Mouse (Mus musculus) midbrain, embryonic 14.5 days (tissue): ENCODE results near the gene Cdx2. TPM values are rescaled to one million over a fixed set of nuclear protein-coding genes. Genes with fewer than 3 reads are reported as not detected.
A peak's percentile ranks its signal among the peaks of the same experiment; 100 is the strongest.

Experiments used
- ATAC-seq: fragments of 200-750 bp; cut with Nextera tagmentation; 2 replicates; pipeline ENCODE4 v1.8.0; 2017; ENCODE audit warnings: moderate number of reproducible peaks, moderate library complexity; ENCODE audit not compliant: low FRiP score, low TSS enrichment
- DNase-seq: peaks from one replicate; pipeline ENCODE4 v3.0.0-alpha.2; 2015
- H3K27ac ChIP-seq: fragments of 300-500 bp; sonication (generic); replicated peaks from 2 replicates; pipeline ENCODE4 v1.5.1; 2014; ENCODE audit warnings: mild to moderate bottlenecking, low read depth, low read length, moderate library complexity
- H3K27me3 ChIP-seq: fragments of 300-500 bp; sonication (generic); 2 replicates; pipeline ENCODE4 v1.6.1; 2014; ENCODE audit warnings: low read length, control low read depth, mixed read lengths; ENCODE audit not compliant: control insufficient read depth, insufficient read depth
- H3K36me3 ChIP-seq: fragments of 300-500 bp; sonication (generic); 2 replicates; pipeline ENCODE4 v1.6.1; 2014; ENCODE audit warnings: low read length, control low read depth; ENCODE audit not compliant: control insufficient read depth, insufficient read depth
- H3K4me1 ChIP-seq: fragments of 300-500 bp; sonication (generic); 2 replicates; pipeline ENCODE4 v1.6.1; 2014; ENCODE audit warnings: mild to moderate bottlenecking, antibody characterized with exemption, low read length, control low read depth; ENCODE audit not compliant: control insufficient read depth, insufficient read depth
- H3K4me2 ChIP-seq: fragments of 300-500 bp; sonication (generic); 2 replicates; pipeline ENCODE4 v1.6.1; 2014; ENCODE audit warnings: mild to moderate bottlenecking, low read length, moderate library complexity
- H3K4me3 ChIP-seq: fragments of 300-500 bp; sonication (generic); replicated peaks from 2 replicates; pipeline ENCODE4 v1.5.1; 2014; ENCODE audit warnings: low read depth, low read length
- H3K9ac ChIP-seq: fragments of 300-500 bp; sonication (generic); replicated peaks from 2 replicates; pipeline ENCODE4 v1.6.1; 2014; ENCODE audit warnings: mild to moderate bottlenecking, low read length, moderate library complexity
- H3K9me3 ChIP-seq: fragments of 300-500 bp; sonication (generic); 2 replicates; pipeline ENCODE4 v1.6.1; 2016; ENCODE audit warnings: low read length, control low read depth, mixed read lengths; ENCODE audit not compliant: control insufficient read depth
- WGBS: fragments of 180-500 bp; shearing (Covaris S2); extraction: QIAGEN DNeasy Blood & Tissue Kit; methylation state at CpG from one replicate; pipeline ENCODE4 v1.1.7; 2014; 5-methylcytosine and 5-hydroxymethylcytosine counted together
- polyA plus RNA-seq: library from polyadenylated mRNA; unstranded; fragments of >200 nt; fragmentation: Nextera tagmentation; extraction: Ambion mirVana; gene quantifications from 2 replicates; pipeline ENCODE4 v1.2.1, GENCODE M21; 2014

Gene Cdx2
- polyA plus RNA-seq, 1 experiment from 2014 or later: not detected

DNA sequence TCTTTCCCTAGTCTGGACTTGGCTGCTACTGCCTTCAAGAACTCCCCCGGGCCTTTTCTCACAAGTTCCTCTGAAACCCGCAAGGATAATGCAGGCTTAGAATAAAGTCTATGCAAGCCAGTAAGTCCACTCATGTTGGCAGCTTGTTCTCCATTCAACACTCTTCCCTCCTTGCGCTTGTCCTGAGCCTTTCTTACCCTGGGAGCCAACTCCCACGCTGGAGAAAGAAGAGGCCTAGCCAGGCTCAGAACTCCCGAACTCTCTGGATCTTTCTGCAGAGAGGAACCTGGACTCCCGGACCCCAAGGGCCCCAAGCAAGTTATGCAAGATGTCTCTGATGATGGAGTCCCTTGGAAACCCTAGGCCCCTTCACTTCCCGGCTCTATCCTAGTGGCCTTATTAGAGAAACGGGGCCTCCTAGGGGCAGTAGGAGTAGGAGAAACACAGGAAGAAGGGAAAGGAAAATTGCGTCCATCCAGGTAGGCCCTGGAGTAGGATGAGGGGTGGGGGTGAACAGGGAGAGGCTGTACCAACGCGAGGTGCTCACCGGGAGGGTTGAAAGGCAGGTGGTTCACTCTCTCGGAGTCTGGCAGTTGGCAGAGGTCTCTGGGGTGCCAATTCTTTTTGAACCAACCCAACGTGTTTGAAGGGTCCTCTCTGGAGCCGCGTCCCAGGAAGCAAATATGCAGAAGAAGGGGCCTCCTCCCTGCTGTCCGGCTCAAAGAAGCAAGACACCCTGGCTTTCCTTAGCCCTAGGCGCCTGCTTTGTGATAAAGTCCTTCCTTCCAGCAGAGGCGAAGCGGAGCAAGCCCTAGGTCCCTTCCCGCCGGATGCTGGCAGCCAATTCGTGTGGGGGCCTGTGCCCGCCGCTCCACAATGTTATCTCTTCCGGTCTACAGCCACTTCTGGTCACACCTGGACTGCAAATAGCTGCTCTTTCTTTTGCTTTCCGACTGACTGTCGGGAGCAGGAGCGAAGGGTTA, 36.1 kb downstream of the Cdx2 start:
- H3K9me3 ChIP-seq: no peaks in the 10 kb centered on the region
- DNase-seq: no peak
- no peak overlapping the region for H3K4me3 ChIP-seq
- no peak overlapping the region for H3K9ac ChIP-seq
- no peaks in the 10 kb centered on the region for H3K4me1 ChIP-seq
- peaks cover 100% of the 10 kb centered on the region for H3K27me3 ChIP-seq
- H3K27ac ChIP-seq: no peak overlapping the region
- H3K36me3 ChIP-seq: no peaks in the 10 kb centered on the region
- ATAC-seq: no peak
- 2% methylated on average over 29 of the region's 29 CpGs for WGBS
- H3K4me2 ChIP-seq: no peak overlapping the region

DNA sequence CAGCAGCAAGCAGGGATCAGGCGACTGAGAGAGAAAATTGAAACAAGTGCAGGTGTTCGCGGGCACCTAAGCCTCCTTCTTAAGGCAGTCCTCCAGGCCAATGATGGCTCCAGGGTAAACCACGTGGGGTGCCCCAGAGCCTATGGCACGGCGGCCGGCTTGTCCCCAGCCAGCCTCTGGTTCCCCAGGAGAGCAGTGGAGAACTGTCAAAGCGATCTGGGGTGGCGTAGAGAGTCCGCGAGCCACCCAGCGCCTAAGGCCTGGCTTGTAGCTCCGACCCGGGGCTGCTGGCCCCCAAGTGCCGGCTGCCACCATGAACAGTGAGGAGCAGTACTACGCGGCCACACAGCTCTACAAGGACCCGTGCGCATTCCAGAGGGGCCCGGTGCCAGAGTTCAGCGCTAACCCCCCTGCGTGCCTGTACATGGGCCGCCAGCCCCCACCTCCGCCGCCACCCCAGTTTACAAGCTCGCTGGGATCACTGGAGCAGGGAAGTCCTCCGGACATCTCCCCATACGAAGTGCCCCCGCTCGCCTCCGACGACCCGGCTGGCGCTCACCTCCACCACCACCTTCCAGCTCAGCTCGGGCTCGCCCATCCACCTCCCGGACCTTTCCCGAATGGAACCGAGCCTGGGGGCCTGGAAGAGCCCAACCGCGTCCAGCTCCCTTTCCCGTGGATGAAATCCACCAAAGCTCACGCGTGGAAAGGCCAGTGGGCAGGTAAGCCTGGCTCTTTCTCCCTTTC, 37.0 kb downstream of the Cdx2 start, which contains the start of gene Pdx1:
Pdx1 (plus strand) TSS at position 34 of the 747 bp plus-strand sequence.
- no peaks in the 10 kb centered on the region for H3K4me1 ChIP-seq
- peaks cover 98% of the 10 kb centered on the region for H3K27me3 ChIP-seq
- no peaks in the 10 kb centered on the region for H3K36me3 ChIP-seq
- H3K27ac ChIP-seq: no peak within 1 kb of the TSS
- no peak within 1 kb of the TSS for H3K9ac ChIP-seq
- H3K4me3 ChIP-seq: no peak within 1 kb of the TSS
- 1% methylated on average over 44 of the region's 44 CpGs for WGBS
- no peak within 1 kb of the TSS for H3K4me2 ChIP-seq
- ATAC-seq (no peak), DNase-seq (peak; percentile 13)
- no peaks in the 10 kb centered on the region for H3K9me3 ChIP-seq

DNA sequence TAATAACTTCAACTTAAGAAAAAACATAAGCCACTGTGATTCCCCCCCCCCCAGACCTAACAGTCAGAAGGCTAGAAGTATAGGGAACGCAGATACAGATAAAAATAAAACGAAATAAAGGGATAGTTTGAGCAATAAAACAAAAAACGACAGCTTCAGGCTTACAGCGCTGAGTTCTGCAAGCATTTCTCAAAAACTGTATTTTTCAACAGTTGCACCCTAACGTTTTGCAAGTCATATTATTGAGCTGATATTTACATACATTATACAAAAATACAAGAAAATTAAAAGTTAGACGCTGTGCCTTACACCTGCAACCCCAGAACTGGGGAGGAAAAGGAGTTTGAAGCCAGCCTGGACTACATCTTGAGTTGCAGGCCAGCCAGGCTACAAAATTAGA, 37.7 kb downstream of the Cdx2 start:
- Histone ChIP-seq H3K4me1 (no peaks in the 10 kb centered on the region), H3K9ac (no peak overlapping the region), H3K9me3 (no peaks in the 10 kb centered on the region), H3K27me3 (peaks cover 96% of the 10 kb centered on the region), H3K4me3 (no peak overlapping the region), H3K27ac (no peak overlapping the region), H3K36me3 (no peaks in the 10 kb centered on the region), H3K4me2 (no peak overlapping the region)
- DNase-seq (no peak), ATAC-seq (no peak)
- 4% methylated on average over 6 of the region's 6 CpGs for WGBS

DNA sequence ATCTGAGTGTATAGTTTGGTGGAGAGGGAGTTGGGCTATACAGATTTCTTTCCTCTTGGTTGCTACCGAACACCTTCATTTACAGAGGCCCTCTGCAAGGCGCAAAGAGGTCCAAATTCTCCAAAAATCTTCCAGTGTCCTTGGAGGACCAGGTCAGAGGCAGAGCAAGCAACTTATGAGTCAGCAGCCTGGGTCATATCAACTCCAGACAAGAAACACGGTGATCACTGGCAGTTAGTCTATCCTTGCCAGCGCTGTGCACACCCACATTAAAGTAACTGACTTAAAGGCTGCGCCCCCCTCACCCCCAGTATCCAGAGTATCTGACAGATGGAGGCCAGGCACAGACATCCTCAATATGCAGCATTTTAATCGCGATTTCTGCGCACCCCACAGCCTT, 38.3 kb downstream of the Cdx2 start:
- no peaks in the 10 kb centered on the region for H3K36me3 ChIP-seq
- no peak for DNase-seq
- no peak overlapping the region for H3K4me3 ChIP-seq
- H3K27ac ChIP-seq: no peak overlapping the region
- H3K9ac ChIP-seq: no peak overlapping the region
- H3K27me3 ChIP-seq: peaks cover 94% of the 10 kb centered on the region
- H3K4me1 ChIP-seq: no peaks in the 10 kb centered on the region
- H3K4me2 ChIP-seq: no peak overlapping the region
- under 1% methylated on average over 8 of the region's 8 CpGs for WGBS
- no peak for ATAC-seq
- no peaks in the 10 kb centered on the region for H3K9me3 ChIP-seq

DNA sequence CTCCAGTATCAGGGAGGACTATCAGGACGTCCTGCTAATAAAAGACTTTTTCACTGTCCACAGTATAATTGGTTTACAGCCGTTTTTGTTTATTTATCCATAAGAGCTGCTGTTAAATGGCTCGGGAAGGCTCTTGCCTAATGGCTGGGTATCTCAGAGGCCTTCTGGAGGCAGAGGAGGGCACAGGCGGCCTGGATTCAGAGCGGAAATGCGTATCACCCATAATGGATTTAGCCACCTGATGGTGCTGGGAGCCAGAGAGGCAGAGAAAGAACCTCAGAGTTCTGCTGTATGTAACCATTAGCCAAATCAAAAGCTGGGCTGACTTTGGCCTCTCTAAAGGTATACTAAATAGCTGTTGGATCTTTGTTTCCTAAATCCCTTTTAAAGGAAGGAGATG, 39.6 kb downstream of the Cdx2 start:
- no peak for DNase-seq
- Histone ChIP-seq H3K36me3 (no peaks in the 10 kb centered on the region), H3K27me3 (peaks cover 81% of the 10 kb centered on the region), H3K4me1 (no peaks in the 10 kb centered on the region), H3K4me3 (no peak overlapping the region), H3K27ac (no peak overlapping the region), H3K9me3 (no peaks in the 10 kb centered on the region), H3K9ac (no peak overlapping the region), H3K4me2 (no peak overlapping the region)
- 9% methylated on average over 6 of the region's 6 CpGs for WGBS
- ATAC-seq: no peak

DNA sequence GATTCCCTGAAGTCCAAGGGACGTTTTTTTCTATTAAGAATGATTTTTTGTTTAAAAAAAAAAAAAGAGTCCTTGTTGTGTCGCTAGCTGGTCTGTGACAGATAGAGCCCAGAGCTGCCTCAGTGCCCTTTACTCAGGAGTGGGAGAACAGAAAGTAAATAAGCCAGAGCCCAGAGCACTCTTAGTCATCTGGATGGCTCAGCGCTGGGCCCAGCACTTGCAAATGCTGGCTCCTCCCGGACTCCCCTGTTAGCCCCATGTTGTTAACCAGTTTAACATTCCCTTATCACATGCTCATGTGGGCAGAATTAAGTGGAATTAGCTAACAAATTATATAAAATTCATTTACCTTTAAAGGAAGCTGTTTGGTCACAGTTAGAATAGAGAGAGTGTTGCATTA, 43.1 kb downstream of the Cdx2 start:
- no peak overlapping the region for H3K9ac ChIP-seq
- ATAC-seq (no peak), DNase-seq (no peak)
- 54% methylated on average over 4 of the region's 4 CpGs for WGBS
- no peaks in the 10 kb centered on the region for H3K9me3 ChIP-seq
- H3K4me2 ChIP-seq: no peak overlapping the region
- H3K4me3 ChIP-seq: no peak overlapping the region
- peaks cover 46% of the 10 kb centered on the region for H3K27me3 ChIP-seq
- H3K4me1 ChIP-seq: no peaks in the 10 kb centered on the region
- H3K36me3 ChIP-seq: no peaks in the 10 kb centered on the region
- no peak overlapping the region for H3K27ac ChIP-seq

DNA sequence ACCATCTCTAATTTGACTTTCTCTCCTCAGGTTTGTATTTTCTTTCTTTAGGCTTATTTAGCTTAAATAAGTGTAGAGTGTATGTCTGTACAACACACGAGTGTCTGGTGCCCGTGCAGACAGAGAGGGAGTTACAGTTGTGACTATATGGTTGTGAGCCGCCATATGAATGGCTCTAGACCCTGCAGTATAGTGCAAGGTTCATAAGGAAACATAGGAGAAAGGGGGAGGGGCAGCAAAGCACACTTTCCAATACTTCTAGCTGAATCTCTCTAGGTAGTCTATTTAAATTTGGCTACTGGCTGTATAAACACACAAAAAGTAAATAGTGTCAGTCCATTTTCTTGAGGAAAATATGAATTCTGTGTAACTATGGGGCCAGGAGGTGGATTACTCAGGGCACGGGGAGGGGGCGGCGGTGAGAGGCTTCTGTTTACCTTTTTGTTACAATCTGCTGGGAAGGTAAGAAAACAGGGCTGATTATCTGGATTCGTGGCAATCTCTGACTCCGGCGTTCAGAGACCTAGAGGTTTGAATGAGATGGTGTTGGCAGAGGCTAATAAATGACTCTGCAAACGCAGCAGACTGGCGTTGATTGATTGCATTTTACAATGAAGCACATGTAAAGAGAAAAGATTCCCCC, 45.0 kb downstream of the Cdx2 start:
- no peaks in the 10 kb centered on the region for H3K4me1 ChIP-seq
- H3K27me3 ChIP-seq: peaks cover 27% of the 10 kb centered on the region
- no peak overlapping the region for H3K27ac ChIP-seq
- no peak overlapping the region for H3K9ac ChIP-seq
- H3K36me3 ChIP-seq: no peaks in the 10 kb centered on the region
- ATAC-seq: no peak
- H3K9me3 ChIP-seq: no peaks in the 10 kb centered on the region
- no peak for DNase-seq
- 65% methylated on average over 11 of the region's 11 CpGs for WGBS
- no peak overlapping the region for H3K4me3 ChIP-seq
- H3K4me2 ChIP-seq: no peak overlapping the region

DNA sequence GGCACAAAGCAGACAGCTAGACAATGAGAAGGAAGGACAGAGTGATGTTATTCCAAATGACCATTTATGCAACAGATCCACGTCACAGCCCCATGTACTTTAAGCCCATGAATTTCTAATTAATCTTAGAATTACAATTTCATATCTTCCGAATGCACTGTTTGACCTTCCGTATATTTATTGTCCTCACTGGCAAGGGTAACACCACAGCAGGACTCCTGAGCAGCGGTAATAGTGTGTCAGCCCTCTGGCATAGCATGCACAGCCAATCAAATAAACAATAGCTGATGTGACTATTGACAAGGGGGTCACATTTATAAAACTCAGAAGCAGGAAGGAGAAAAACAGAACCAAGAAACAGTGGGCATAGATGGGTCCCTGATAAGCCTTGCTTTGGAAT, 46.3 kb downstream of the Cdx2 start:
- Histone ChIP-seq H3K4me1 (no peaks in the 10 kb centered on the region), H3K9me3 (no peaks in the 10 kb centered on the region), H3K36me3 (no peaks in the 10 kb centered on the region), H3K9ac (no peak overlapping the region), H3K27ac (no peak overlapping the region), H3K4me2 (no peak overlapping the region), H3K4me3 (no peak overlapping the region), H3K27me3 (peaks cover 15% of the 10 kb centered on the region)
- 68% methylated on average over 4 of the region's 4 CpGs for WGBS
- DNase-seq: no peak
- no peak for ATAC-seq
